Mouse (Mus musculus): ENCODE data around the gene Zmynd11. TPM values are rescaled to one million over a fixed set of nuclear protein-coding genes. Genes with fewer than 3 reads are reported as not detected.
A peak's percentile ranks its signal among the peaks of the same experiment; 100 is the strongest.

The Zmynd11 gene
- polyA plus RNA-seq, 1 experiment from 2014 or later, result 94.1 TPM

DNA sequence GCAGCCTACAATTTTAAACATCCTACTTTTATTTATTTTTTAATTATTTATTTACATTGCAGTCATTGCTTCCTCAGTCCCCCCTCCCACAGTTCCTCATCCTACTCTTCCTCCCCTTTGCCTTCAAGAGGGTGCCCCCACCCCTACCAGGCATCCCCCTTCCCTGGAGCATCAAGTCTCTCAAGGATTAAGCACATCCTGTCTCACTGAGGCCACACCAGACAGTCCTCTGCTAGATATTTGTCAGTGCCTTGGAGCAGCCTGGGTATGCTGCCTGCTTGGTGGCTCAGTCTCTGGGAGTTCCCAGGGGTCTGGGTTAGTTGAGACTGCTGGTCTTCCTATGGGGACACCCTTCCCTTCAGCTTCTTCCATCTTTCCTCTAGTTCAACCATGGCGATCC is 91.0 kb downstream of the Zmynd11 start:
- 0 out of 2 replicates have a peak, but pooled peaks cover 5% of the 10 kb centered on the region for H3K36me3 ChIP-seq
- no peak overlapping the region for H3K27ac ChIP-seq
- H3K4me3 ChIP-seq, result no peak overlapping the region
- 95% methylated on average over 1 of the region's 1 CpGs for WGBS
- no peaks in the 10 kb centered on the region for H3K4me1 ChIP-seq (replicated peaks)
- no peak for DNase-seq (ENCODE audit: low spot score)
- no peaks in the 10 kb centered on the region for H3K27me3 ChIP-seq (ENCODE audit: insufficient read depth, poor library complexity, severe bottlenecking)
- H3K9me3 ChIP-seq, result peaks cover 19% of the 10 kb centered on the region

DNA sequence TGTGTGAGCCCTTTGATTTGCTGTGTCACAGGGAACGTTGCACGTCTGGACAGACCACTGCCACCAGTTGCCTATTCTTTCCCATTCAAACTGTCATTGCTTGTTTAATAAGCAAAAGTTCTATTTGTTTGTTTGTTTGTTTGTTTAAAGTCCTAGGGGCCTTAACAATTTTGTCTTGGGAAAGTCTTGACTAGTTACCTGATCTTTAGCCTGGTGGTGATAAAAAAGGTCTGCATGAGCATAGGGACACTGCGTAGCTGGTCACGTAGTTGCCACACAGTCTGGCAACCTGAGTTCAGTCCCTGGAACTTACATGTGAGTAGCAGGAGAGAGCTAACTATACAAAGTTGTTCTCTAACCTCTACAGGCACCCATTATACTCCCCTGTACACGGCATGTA is 95.9 kb downstream of the Zmynd11 start:
- no peak overlapping the region for H3K27ac ChIP-seq
- H3K9me3 ChIP-seq, result 0 out of 2 replicates have a peak, but pooled peaks cover under 1% of the 10 kb centered on the region
- no peaks in the 10 kb centered on the region for H3K4me1 ChIP-seq (replicated peaks)
- H3K27me3 ChIP-seq (ENCODE audit: insufficient read depth, poor library complexity, severe bottlenecking), result no peaks in the 10 kb centered on the region
- H3K4me3 ChIP-seq, result no peak overlapping the region
- 89% methylated on average over 5 of the region's 5 CpGs for WGBS
- H3K36me3 ChIP-seq, result peaks cover 16% of the 10 kb centered on the region; the same call in 1 of the 2 replicates
- DNase-seq (ENCODE audit: low spot score), result no peak

DNA sequence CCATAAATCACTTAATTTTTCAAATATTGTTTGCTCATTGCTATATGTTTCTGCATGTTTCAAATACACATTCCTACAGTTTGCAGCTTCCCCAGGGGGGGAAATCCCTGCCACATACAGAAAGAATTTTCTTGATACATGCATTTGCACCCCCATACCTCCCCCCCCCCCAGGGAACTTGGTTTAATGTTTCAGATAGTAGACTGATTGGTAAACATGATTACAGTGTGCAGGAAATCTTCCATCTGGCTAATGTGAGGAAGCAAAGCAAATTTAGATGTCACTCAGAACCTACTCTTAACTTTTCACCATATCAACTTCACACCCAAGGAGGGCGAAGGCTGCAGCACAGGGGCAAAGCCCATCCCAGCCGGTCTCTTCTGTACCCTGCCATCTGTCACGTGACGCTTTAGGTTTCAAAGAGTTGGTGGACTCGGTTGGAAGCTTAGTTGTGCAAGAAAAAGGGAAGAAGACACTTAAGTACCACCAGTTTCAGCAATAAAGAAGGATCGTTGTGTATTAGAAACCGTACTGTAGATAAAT is 97.1 kb downstream of the Zmynd11 start:
- no peak overlapping the region for H3K4me3 ChIP-seq
- H3K4me1 ChIP-seq (replicated peaks), result no peaks in the 10 kb centered on the region
- no peaks in the 10 kb centered on the region for H3K27me3 ChIP-seq (ENCODE audit: insufficient read depth, poor library complexity, severe bottlenecking)
- no peak for DNase-seq (ENCODE audit: low spot score)
- 89% methylated on average over 7 of the region's 7 CpGs for WGBS
- no peak overlapping the region for H3K27ac ChIP-seq
- peaks cover 23% of the 10 kb centered on the region for H3K36me3 ChIP-seq
- no peaks in the 10 kb centered on the region for H3K9me3 ChIP-seq

DNA sequence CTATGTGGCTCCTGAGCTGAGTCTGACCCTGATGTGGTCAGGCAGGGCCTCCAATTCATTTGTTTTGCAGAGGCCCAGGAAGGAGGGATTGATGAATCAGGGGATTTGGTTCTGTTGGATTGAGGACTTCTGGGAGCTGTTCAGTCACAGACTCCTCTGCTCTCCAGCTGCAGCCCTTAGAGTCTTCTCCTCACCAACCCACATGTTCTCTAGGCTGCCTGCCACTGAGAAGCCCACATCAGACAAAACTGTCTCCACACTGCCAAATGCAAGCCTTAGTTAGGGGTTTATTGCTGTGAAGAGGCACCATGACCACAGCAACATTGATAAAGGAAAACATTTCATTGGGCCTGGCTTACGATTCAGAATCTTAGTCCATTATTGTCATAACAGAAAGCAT is 101.5 kb downstream of the Zmynd11 start:
- H3K27me3 ChIP-seq (ENCODE audit: insufficient read depth, poor library complexity, severe bottlenecking), result no peaks in the 10 kb centered on the region
- 91% methylated on average over 1 of the region's 1 CpGs for WGBS
- no peaks in the 10 kb centered on the region for H3K4me1 ChIP-seq (replicated peaks)
- peaks cover 51% of the 10 kb centered on the region for H3K36me3 ChIP-seq
- H3K4me3 ChIP-seq, result no peak overlapping the region
- no peak overlapping the region for H3K27ac ChIP-seq
- no peaks in the 10 kb centered on the region for H3K9me3 ChIP-seq
- DNase-seq (ENCODE audit: low spot score), result no peak

DNA sequence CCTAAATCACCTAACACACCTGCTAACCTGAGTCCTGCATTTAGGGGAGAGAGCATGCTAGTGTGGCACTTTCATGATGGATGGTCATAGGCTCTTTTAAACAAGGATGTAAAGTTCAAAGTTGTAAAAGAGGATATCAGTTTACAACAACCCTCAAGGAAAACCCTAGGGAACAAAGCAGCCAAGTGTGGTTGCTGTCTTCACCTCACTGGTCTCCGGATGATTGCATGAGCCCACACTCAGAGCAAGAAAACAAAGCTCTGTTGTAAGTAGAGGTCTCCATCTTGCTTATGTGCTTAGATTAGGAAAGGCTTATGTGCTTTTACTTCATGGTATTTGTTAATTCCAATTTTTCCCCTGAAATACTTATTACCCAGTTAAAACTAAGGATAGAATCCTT is 104.4 kb downstream of the Zmynd11 start:
- peaks cover 59% of the 10 kb centered on the region for H3K36me3 ChIP-seq
- 69% methylated on average over 1 of the region's 1 CpGs for WGBS
- no peaks in the 10 kb centered on the region for H3K4me1 ChIP-seq (replicated peaks)
- H3K27ac ChIP-seq, result no peak overlapping the region
- no peak for DNase-seq (ENCODE audit: low spot score)
- no peaks in the 10 kb centered on the region for H3K9me3 ChIP-seq
- no peak overlapping the region for H3K4me3 ChIP-seq
- H3K27me3 ChIP-seq (ENCODE audit: insufficient read depth, poor library complexity, severe bottlenecking), result no peaks in the 10 kb centered on the region

DNA sequence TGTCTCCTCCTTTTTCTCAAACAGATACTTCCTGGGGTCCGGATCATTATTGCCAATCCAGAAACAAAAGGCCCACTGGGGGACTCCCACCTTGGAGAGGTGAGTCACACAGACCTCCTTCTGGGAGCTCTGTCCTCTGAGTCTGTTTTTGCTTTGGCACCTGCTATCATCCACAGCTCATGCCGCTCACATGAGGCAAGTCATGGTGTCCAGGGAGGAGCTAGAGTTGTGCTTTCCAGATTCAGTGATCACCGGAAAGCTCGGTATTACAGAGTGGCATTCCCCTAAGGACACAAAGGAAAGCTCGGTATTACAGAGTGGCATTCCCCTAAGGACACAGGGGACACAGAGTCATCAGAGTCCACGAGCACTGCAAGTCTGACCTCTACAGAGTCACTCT is 108.5 kb downstream of the Zmynd11 start:
- H3K4me1 ChIP-seq (replicated peaks), result no peaks in the 10 kb centered on the region
- no peak for DNase-seq (ENCODE audit: low spot score)
- 93% methylated on average over 6 of the region's 6 CpGs for WGBS
- no peaks in the 10 kb centered on the region for H3K9me3 ChIP-seq
- H3K27ac ChIP-seq, result no peak overlapping the region
- H3K4me3 ChIP-seq, result no peak overlapping the region
- no peaks in the 10 kb centered on the region for H3K27me3 ChIP-seq (ENCODE audit: insufficient read depth, poor library complexity, severe bottlenecking)
- peaks cover 34% of the 10 kb centered on the region for H3K36me3 ChIP-seq

- Histone ChIP-seq H3K9me3 (no peaks in the 10 kb centered on the region), H3K27ac (no peak overlapping the region), H3K4me3 (no peak overlapping the region), H3K36me3 (peaks cover 12% of the 10 kb centered on the region), H3K4me1 (replicated peaks) (no peaks in the 10 kb centered on the region), H3K27me3 (ENCODE audit: insufficient read depth, poor library complexity, severe bottlenecking) (no peaks in the 10 kb centered on the region)
- DNase-seq (ENCODE audit: low spot score), result no peak
- WGBS, result 87% methylated on average over 3 of the region's 3 CpGs
Measured at GRCm38 (mm10) chr13:9653018-9653417, 112.1 kb downstream of the Zmynd11 start.

- no peak overlapping the region for H3K27ac ChIP-seq
- H3K9me3 ChIP-seq, result no peaks in the 10 kb centered on the region
- H3K4me3 ChIP-seq, result no peak overlapping the region
- no peaks in the 10 kb centered on the region for H3K36me3 ChIP-seq
- DNase-seq (ENCODE audit: low spot score), result no peak
- H3K27me3 ChIP-seq (ENCODE audit: insufficient read depth, poor library complexity, severe bottlenecking), result no peaks in the 10 kb centered on the region
- H3K4me1 ChIP-seq (replicated peaks), result no peaks in the 10 kb centered on the region
Measured at GRCm38 (mm10) chr13:9650580-9650979, 114.5 kb downstream of the Zmynd11 start.

- 91% methylated on average over 1 of the region's 1 CpGs for WGBS
- DNase-seq (ENCODE audit: low spot score), result no peak
- Histone ChIP-seq H3K27me3 (ENCODE audit: insufficient read depth, poor library complexity, severe bottlenecking) (no peaks in the 10 kb centered on the region), H3K36me3 (no peaks in the 10 kb centered on the region; the same call in 1 of the 2 replicates), H3K4me1 (replicated peaks) (no peaks in the 10 kb centered on the region), H3K27ac (no peak overlapping the region), H3K4me3 (no peak overlapping the region), H3K9me3 (no peaks in the 10 kb centered on the region)
Measured at GRCm38 (mm10) chr13:9649894-9650293, 115.2 kb downstream of the Zmynd11 start.

- no peaks in the 10 kb centered on the region for H3K9me3 ChIP-seq
- no peaks in the 10 kb centered on the region; the same call in 1 of the 2 replicates for H3K36me3 ChIP-seq
- WGBS, result 95% methylated on average over 13 of the region's 13 CpGs
- H3K4me1 ChIP-seq (replicated peaks), result no peaks in the 10 kb centered on the region
- no peaks in the 10 kb centered on the region for H3K27me3 ChIP-seq (ENCODE audit: insufficient read depth, poor library complexity, severe bottlenecking)
- no peak overlapping the region for H3K27ac ChIP-seq
- H3K4me3 ChIP-seq, result no peak overlapping the region
- DNase-seq (ENCODE audit: low spot score), result no peak
Measured at GRCm38 (mm10) chr13:9648716-9649115, 116.4 kb downstream of the Zmynd11 start.

DNA sequence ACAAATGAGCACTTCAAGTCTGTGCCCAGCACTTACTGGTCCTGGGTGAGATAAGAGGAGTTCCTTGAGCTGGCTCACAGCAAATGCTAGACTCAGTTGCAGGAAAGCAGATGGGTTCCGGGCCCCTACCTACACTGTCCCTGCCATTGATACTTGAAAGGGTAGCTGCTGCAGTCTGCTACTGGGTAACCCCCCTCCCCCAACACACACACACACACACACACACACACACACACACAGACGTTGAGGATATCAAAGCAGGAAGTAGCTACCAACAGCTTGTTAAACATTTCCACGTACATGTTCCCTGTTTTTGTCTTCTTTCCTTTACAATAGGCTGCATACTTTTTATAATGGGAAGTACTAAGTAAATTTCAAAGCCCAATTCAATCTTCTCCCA is 127.2 kb downstream of the Zmynd11 start:
- H3K36me3 ChIP-seq, result no peaks in the 10 kb centered on the region
- H3K4me1 ChIP-seq (replicated peaks), result no peaks in the 10 kb centered on the region
- 65% methylated on average over 3 of the region's 3 CpGs for WGBS
- no peak overlapping the region for H3K4me3 ChIP-seq
- no peaks in the 10 kb centered on the region for H3K9me3 ChIP-seq
- no peaks in the 10 kb centered on the region for H3K27me3 ChIP-seq (ENCODE audit: insufficient read depth, poor library complexity, severe bottlenecking)
- no peak for DNase-seq (ENCODE audit: low spot score)
- no peak overlapping the region for H3K27ac ChIP-seq

GRCm38 (mm10) chr13:9636505-9636904 is 128.6 kb downstream of the Zmynd11 start:
- DNase-seq (ENCODE audit: low spot score), result peak; percentile 23
- no peak overlapping the region for H3K27ac ChIP-seq

DNA sequence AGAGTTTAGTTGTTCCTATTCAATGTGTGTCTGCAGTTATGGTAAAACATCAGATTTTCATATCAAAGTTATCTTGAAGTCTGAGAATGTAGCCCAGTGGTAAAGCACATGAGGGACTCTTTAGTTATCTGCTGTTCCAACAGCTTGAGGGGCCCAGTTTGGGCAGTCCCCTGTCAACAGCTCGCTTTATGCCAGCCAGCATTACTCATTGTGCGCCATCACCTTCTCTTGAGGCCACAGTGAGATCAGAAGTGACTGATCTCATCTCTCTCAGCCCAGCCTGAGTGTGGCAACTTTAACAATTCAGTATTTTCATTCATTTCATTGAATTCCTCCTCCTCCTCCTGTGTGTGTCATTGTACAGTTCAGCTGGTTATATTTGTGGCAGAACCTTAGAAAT is 129.2 kb downstream of the Zmynd11 start:
- H3K36me3 ChIP-seq, result no peaks in the 10 kb centered on the region
- H3K9me3 ChIP-seq, result no peaks in the 10 kb centered on the region
- no peak for DNase-seq (ENCODE audit: low spot score)
- no peaks in the 10 kb centered on the region for H3K4me1 ChIP-seq (replicated peaks)
- H3K4me3 ChIP-seq, result no peak overlapping the region
- 89% methylated on average over 2 of the region's 2 CpGs for WGBS
- H3K27me3 ChIP-seq (ENCODE audit: insufficient read depth, poor library complexity, severe bottlenecking), result no peaks in the 10 kb centered on the region
- H3K27ac ChIP-seq, result no peak overlapping the region

More at GRCm38 (mm10) chr13:9636505-9636904, 128.6 kb downstream of the Zmynd11 start:
- no peak overlapping the region for H3K4me3 ChIP-seq
- H3K27me3 ChIP-seq (ENCODE audit: insufficient read depth, poor library complexity, severe bottlenecking), result no peaks in the 10 kb centered on the region
- H3K9me3 ChIP-seq, result no peaks in the 10 kb centered on the region
- H3K36me3 ChIP-seq, result no peaks in the 10 kb centered on the region
- H3K4me1 ChIP-seq (replicated peaks), result no peaks in the 10 kb centered on the region
- 62% methylated on average over 4 of the region's 4 CpGs for WGBS

All from hindbrain, embryonic 10.5 days (tissue).